Mouse (Mus musculus) left cerebral cortex, adult 8-10 months (tissue): ENCODE measurements around the gene Pth2. TPM values are rescaled to one million over a fixed set of nuclear protein-coding genes. Genes with fewer than 3 reads are reported as not detected.

Experiments used
- microRNA-seq, 2 experiments: library from miRNA; unstranded; fragments of <30 nt; microRNA quantifications; one replicate each; pipeline ENCODE4 v1.2.0; 2022
- total RNA-seq, 4 experiments: library from RNA; stranded (reverse); gene quantifications; 2 replicates each; pipeline ENCODE4 v1.2.4; 2022

Pth2 gene
- total RNA-seq, 4 experiments from 2014 or later, result 0.80 TPM; not detected in 3

Small RNA genes lying within 50 kb of the gene (microRNA-seq; reads per million reads assigned to microRNA genes)
- gene Mir7055, result 0.44 to 5.0 reads per million in 2 experiments

Other genes with a start within 250 kb of the Pth2 start
- 1 to 10 TPM; 2.0 to 2.5 (median 2.2) TPM for gene Tsks, start 237.8 kb upstream of the Pth2 start, total RNA-seq
- gene Cpt1c, start 206.1 kb upstream of the Pth2 start, total RNA-seq, result 100 to 1,000 TPM in 1 of 4 experiments, 10 to 100 TPM in 3; 95.5 to 101 (median 98.3) TPM
- gene Prmt1, start 194.4 kb upstream of the Pth2 start, total RNA-seq, result 100 to 1,000 TPM; 153 to 178 (median 175) TPM
- gene Irf3, start 183.3 kb upstream of the Pth2 start, total RNA-seq, result 10 to 100 TPM; 23.6 to 42.1 (median 32.8) TPM
- gene Bcl2l12, start 182.3 kb upstream of the Pth2 start, total RNA-seq, result 1 to 10 TPM; 2.3 to 5.1 (median 2.8) TPM
- 100 to 1,000 TPM; 164 to 171 (median 170) TPM for gene Scaf1, start 164.6 kb upstream of the Pth2 start, total RNA-seq
- gene Rras, start 163.0 kb upstream of the Pth2 start, total RNA-seq, result 10 to 100 TPM; 13.7 to 18.8 (median 14.7) TPM
- gene Prr12, start 128.1 kb upstream of the Pth2 start, total RNA-seq, result 10 to 100 TPM; 68.5 to 73.4 (median 71.5) TPM
- gene Nosip, start 118.6 kb upstream of the Pth2 start, total RNA-seq, result 10 to 100 TPM; 50.2 to 61.0 (median 57.9) TPM
- 10 to 100 TPM in 1 of 4 experiments, 1 to 10 TPM in 3; 6.7 to 11.5 (median 8.2) TPM for gene Prrg2, start 118.3 kb upstream of the Pth2 start, total RNA-seq
- 1 to 10 TPM; 5.7 to 8.3 (median 5.9) TPM for gene Rcn3, start 88.8 kb upstream of the Pth2 start, total RNA-seq
- 10 to 100 TPM; 18.6 to 21.9 (median 19.9) TPM for gene Fcgrt, start 77.1 kb upstream of the Pth2 start, total RNA-seq
- 100 to 1,000 TPM; 467 to 554 (median 521) TPM for gene Rps11, start 56.6 kb upstream of the Pth2 start, total RNA-seq
- 100 to 1,000 TPM; 804 to 903 (median 864) TPM for gene Rpl13a, start 52.2 kb upstream of the Pth2 start, total RNA-seq
- gene Gm45713, start 44.8 kb upstream of the Pth2 start, total RNA-seq, result not detected
- 1 to 10 TPM; 6.5 to 8.2 (median 7.5) TPM for gene Flt3l, start 44.6 kb upstream of the Pth2 start, total RNA-seq
- gene Pih1d1, start 26.7 kb upstream of the Pth2 start, total RNA-seq, result 10 to 100 TPM; 41.4 to 49.3 (median 45.2) TPM
- gene Aldh16a1, start 26.4 kb upstream of the Pth2 start, total RNA-seq, result 10 to 100 TPM; 17.9 to 20.9 (median 19.8) TPM
- gene Slc17a7, start 17.0 kb upstream of the Pth2 start, total RNA-seq, result 1,000 to 10,000 TPM; 1,001 to 1,087 (median 1,026) TPM
- gene Gfy, start 1.4 kb upstream of the Pth2 start, total RNA-seq, result under 1 TPM in 1 of 4 experiments, not detected in 3; 0.34 TPM
- 1 to 10 TPM; 4.3 to 6.4 (median 5.4) TPM for gene Ccdc155, start 23.9 kb downstream of the Pth2 start, total RNA-seq
- gene Dkkl1, start 31.2 kb downstream of the Pth2 start, total RNA-seq, result 10 to 100 TPM; 23.1 to 31.5 (median 26.8) TPM
- gene Tead2, start 34.8 kb downstream of the Pth2 start, total RNA-seq, result 1 to 10 TPM; 2.0 to 5.1 (median 3.0) TPM
- gene Cd37, start 58.1 kb downstream of the Pth2 start, total RNA-seq, result 10 to 100 TPM in 2 of 4 experiments, 1 to 10 TPM in 2; 5.0 to 18.9 (median 11.9) TPM
- 1 to 10 TPM; 1.6 to 2.6 (median 2.1) TPM for gene Slc6a16, start 60.1 kb downstream of the Pth2 start, total RNA-seq
- under 1 TPM in 3 of 4 experiments, not detected in 1; 0.19 to 0.55 (median 0.34) TPM for gene Slc6a21, start 96.5 kb downstream of the Pth2 start, total RNA-seq
- gene Trpm4, start 152.8 kb downstream of the Pth2 start, total RNA-seq, result 10 to 100 TPM; 23.9 to 27.8 (median 25.1) TPM
- 1 to 10 TPM in 1 of 4 experiments, under 1 TPM in 3; 0.26 to 1.1 (median 0.78) TPM for gene Hrc, start 154.3 kb downstream of the Pth2 start, total RNA-seq
- 100 to 1,000 TPM; 137 to 162 (median 150) TPM for gene Ppfia3, start 186.0 kb downstream of the Pth2 start, total RNA-seq
- gene Lin7b, start 189.6 kb downstream of the Pth2 start, total RNA-seq, result 100 to 1,000 TPM; 139 to 172 (median 159) TPM
- gene Snrnp70, start 214.7 kb downstream of the Pth2 start, total RNA-seq, result 100 to 1,000 TPM; 295 to 398 (median 356) TPM
- under 1 TPM in 1 of 4 experiments, not detected in 3; 0.14 TPM for gene Kcna7, start 224.7 kb downstream of the Pth2 start, total RNA-seq
- gene Ntf5, start 232.7 kb downstream of the Pth2 start, total RNA-seq, result under 1 TPM in 2 of 4 experiments, not detected in 2; 0.36 to 0.39 TPM
- gene Lhb, start 239.8 kb downstream of the Pth2 start, total RNA-seq, result not detected